Mouse (Mus musculus) bone marrow macrophage, adult 2 months (primary cell): ENCODE results near the gene Spats2. TPM values are rescaled to one million over a fixed set of nuclear protein-coding genes. Genes with fewer than 3 reads are reported as not detected.

Experiments
- H3K27ac ChIP-seq: 2 replicates; pipeline ENCODE4 v1.5.1; 2012; ENCODE audit warnings: low read depth, low read length; ENCODE audit not compliant: insufficient read depth
- H3K4me1 ChIP-seq: 2 replicates; pipeline ENCODE4 v1.6.1; 2012; ENCODE audit warnings: low read length; ENCODE audit not compliant: control insufficient read depth, insufficient read depth
- H3K4me3 ChIP-seq: 2 replicates; pipeline ENCODE4 v1.5.1; 2012; ENCODE audit warnings: mild to moderate bottlenecking, low read length, moderate library complexity; ENCODE audit not compliant: insufficient read depth
- CTCF ChIP-seq: IDR thresholded peaks from 2 replicates; pipeline ENCODE4 v1.5.1; 2012; ENCODE audit warnings: low read depth, mild to moderate bottlenecking, low read length, moderate library complexity
- POLR2A ChIP-seq: IDR thresholded peaks from 2 replicates; pipeline ENCODE4 v1.6.1; 2012; ENCODE audit warnings: mild to moderate bottlenecking, low read depth, low read length, borderline replicate concordance
- polyA plus RNA-seq: library from polyadenylated mRNA; stranded (reverse); fragments of >200 nt; gene quantifications from 2 replicates; pipeline ENCODE4 v1.2.4, GENCODE M21; 2012; ENCODE audit not compliant: missing spikeins, insufficient read depth, insufficient read length

Gene Spats2
- polyA plus RNA-seq, 1 experiment: 5.9 TPM

- TF ChIP-seq POLR2A: no peak
- no peak for TF ChIP-seq CTCF
- Histone ChIP-seq H3K4me3 (no peak overlapping the region), H3K27ac (no peak overlapping the region), H3K4me1 (peaks cover 15% of the 10 kb centered on the region)
Observed at GRCm38 (mm10) chr15:99253772-99254171, 128.1 kb downstream of the Spats2 start.

GRCm38 (mm10) chr15:99254477-99255005 lies 128.8 kb downstream of the Spats2 start:
- H3K27ac ChIP-seq: no peak overlapping the region
- H3K4me1 ChIP-seq: peaks cover 17% of the 10 kb centered on the region
- TF ChIP-seq POLR2A (no peak), CTCF (no peak)
- no peak overlapping the region for H3K4me3 ChIP-seq

DNA sequence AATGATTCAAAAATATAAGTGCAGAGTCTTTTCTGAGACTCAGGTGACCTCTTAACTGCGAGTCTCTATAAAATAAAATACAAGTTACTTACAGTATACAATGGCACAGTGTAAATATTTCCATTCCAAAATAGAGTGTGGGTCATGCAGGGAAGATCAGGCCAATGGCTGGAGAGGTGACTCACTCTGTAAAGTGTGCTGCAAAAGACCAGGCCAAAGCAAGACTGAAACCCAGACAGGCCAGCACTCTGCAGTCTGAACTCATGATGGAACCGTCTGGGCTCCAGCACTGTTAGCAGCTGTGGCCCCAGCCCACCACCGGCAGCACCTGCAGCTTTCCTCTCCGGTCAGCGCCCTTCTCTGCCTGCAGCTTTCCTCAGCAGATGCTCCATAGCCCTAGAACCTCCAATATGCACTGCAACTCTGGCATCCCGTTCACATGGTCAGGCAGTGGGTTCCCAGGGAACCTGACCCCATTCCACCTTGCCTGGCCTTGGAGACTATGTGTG lies 129.6 kb downstream of the Spats2 start:
- Histone ChIP-seq H3K4me1 (peaks cover 20% of the 10 kb centered on the region), H3K27ac (no peak overlapping the region), H3K4me3 (no peak overlapping the region)
- no peak for TF ChIP-seq POLR2A
- TF ChIP-seq CTCF: no peak

DNA sequence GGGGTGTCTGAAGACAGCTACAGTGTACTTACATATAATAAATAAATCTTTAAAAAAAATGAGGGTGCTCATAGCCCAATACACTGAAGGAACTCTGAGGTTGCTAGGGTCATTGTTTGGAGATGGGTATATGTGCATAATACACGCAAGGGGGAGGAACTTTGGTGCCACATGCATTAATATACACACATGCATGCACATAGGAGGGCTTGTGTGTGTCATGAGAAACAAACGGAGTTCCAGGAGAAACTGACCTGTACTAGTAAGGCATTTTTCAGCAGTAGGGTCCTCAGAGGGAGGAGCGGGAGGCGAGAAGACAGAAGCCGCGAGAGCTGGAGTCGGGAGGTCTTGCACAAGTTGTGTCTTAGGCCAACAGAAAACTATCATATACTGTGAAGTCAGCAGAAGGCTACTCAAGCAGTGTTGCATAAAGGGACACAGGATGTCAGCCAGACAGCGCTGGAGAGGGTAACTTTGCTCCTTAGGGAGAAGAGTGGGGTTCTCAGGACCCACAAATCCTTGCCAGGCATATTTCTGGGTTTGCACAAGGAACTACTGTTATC lies 133.5 kb downstream of the Spats2 start:
- H3K4me3 ChIP-seq: peak overlapping the region; percentile 18

DNA sequence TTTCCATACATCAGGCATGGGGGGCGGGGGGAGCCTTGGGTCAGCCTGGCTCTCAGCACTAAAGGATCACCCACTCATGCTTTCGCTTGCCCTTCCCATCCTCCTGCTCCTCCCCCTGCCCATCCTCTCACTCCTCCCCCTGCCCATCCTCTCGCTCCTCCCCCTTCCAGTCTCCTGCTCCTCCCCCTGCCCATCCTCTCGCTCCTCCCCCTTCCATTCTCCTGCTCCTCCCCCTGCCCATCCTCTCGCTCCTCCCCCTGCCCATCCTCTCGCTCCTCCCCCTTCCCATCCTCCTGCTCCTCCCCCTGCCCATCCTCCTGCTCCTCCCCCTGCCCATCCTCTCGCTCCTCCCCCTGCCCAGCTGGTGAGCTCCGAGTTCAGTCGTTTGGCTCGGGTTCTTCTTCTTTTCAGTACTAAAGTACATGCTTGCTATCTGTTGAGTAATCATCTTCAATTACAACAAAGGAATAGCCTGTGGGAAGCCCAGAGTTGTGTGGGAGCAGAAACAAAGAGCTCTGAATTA lies 134.1 kb downstream of the Spats2 start:
- peaks cover 15% of the 10 kb centered on the region for H3K4me1 ChIP-seq
- H3K4me3 ChIP-seq: peak overlapping the region; percentile 18
- peak overlapping the region; percentile 18 for H3K27ac ChIP-seq
- TF ChIP-seq CTCF (no peak), POLR2A (no peak)

More for the DNA sequence above, 133.5 kb downstream of the Spats2 start:
- TF ChIP-seq POLR2A (no peak), CTCF (no peak)
- H3K27ac ChIP-seq: peak overlapping the region; percentile 10
- peaks cover 19% of the 10 kb centered on the region for H3K4me1 ChIP-seq

DNA sequence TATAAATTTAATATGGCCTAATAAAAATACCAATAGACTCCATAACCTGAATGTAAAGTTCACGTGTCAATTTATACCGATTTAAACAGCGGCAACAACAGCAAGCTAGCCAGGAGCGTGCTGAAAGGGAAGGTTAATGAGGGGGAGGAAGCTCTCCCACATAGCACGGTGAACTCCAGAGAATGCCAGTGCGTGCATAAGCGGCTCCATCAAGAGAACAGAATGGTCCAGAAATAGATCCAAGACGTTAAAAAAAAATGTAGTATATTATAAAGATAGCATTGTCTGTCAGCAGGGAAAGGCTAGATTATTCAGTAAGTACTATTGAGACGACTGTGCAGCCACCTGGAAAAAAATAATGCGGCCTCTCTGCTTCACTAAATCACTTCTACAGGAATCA lies 137.0 kb downstream of the Spats2 start:
- Histone ChIP-seq H3K27ac (no peak overlapping the region), H3K4me3 (no peak overlapping the region), H3K4me1 (peaks cover 11% of the 10 kb centered on the region)
- TF ChIP-seq CTCF (no peak), POLR2A (no peak)

Other genes with a start within 250 kb of the Spats2 start
- gene Rhebl1, start 231.4 kb upstream of the Spats2 start, polyA plus RNA-seq: 9.8 and 11.8 TPM in 2 replicates
- gene Dhh, start 227.4 kb upstream of the Spats2 start, polyA plus RNA-seq: not detected in 2 replicates
- gene Lmbr1l, start 207.7 kb upstream of the Spats2 start, polyA plus RNA-seq: 22.0 and 25.7 TPM in 2 replicates
- gene Tuba1b, start 191.4 kb upstream of the Spats2 start, polyA plus RNA-seq: 872 and 1,013 TPM in 2 replicates
- gene Gm49450, start 172.4 kb upstream of the Spats2 start, polyA plus RNA-seq: not detected in 2 replicates
- gene Tuba1a, start 172.2 kb upstream of the Spats2 start, polyA plus RNA-seq: 36.4 and 43.3 TPM in 2 replicates
- 134 and 173 TPM in 2 replicates for gene Tuba1c, start 96.0 kb upstream of the Spats2 start, polyA plus RNA-seq
- not detected in 2 replicates for gene Prph, start 70.7 kb upstream of the Spats2 start, polyA plus RNA-seq
- 15.6 and 18.3 TPM in 2 replicates for gene Troap, start 51.3 kb upstream of the Spats2 start, polyA plus RNA-seq
- gene C1ql4, start 38.1 kb upstream of the Spats2 start, polyA plus RNA-seq: not detected in 2 replicates
- not detected in 2 replicates for gene Dnajc22, start 32.7 kb upstream of the Spats2 start, polyA plus RNA-seq
- not detected in 2 replicates for gene Kcnh3, start 98.9 kb downstream of the Spats2 start, polyA plus RNA-seq
- 29.4 and 29.9 TPM in 2 replicates for gene Mcrs1, start 126.0 kb downstream of the Spats2 start, polyA plus RNA-seq
- 11.0 and 16.2 TPM in 2 replicates for gene Prpf40b, start 169.2 kb downstream of the Spats2 start, polyA plus RNA-seq
- gene Fam186b, start 170.0 kb downstream of the Spats2 start, polyA plus RNA-seq: not detected in 2 replicates
- gene Fmnl3, start 244.6 kb downstream of the Spats2 start, polyA plus RNA-seq: 18.9 and 23.2 TPM in 2 replicates